Mouse (Mus musculus): ENCODE results near the gene Mocs2. TPM values are rescaled to one million over a fixed set of nuclear protein-coding genes. Genes with fewer than 3 reads are reported as not detected.

Gene Mocs2
- polyA plus RNA-seq, 1 experiment: 58.1 TPM

GRCm38 (mm10) chr13:114833351-114833750, 15.3 kb downstream of the Mocs2 start:
- TF ChIP-seq CTCF (IDR thresholded peaks at IDR 0.05; ENCODE audit: borderline replicate concordance, extremely low read depth, insufficient read depth, insufficient read length) (no peak), POLR2A (IDR thresholded peaks at IDR 0.05; ENCODE audit: borderline replicate concordance, extremely low read depth, insufficient read depth, insufficient read length, poor library complexity, severe bottlenecking) (no peak)
- DNase-seq (ENCODE audit: low read depth): no peak

GRCm38 (mm10) chr13:114834580-114834979, 16.5 kb downstream of the Mocs2 start:
- no peak for TF ChIP-seq POLR2A (IDR thresholded peaks at IDR 0.05; ENCODE audit: borderline replicate concordance, extremely low read depth, insufficient read depth, insufficient read length, poor library complexity, severe bottlenecking)
- no peak for TF ChIP-seq CTCF (IDR thresholded peaks at IDR 0.05; ENCODE audit: borderline replicate concordance, extremely low read depth, insufficient read depth, insufficient read length)
- no peak for DNase-seq (ENCODE audit: low read depth)

- no peak for DNase-seq (ENCODE audit: low read depth)
- TF ChIP-seq CTCF (IDR thresholded peaks at IDR 0.05; ENCODE audit: borderline replicate concordance, extremely low read depth, insufficient read depth, insufficient read length) (no peak), POLR2A (IDR thresholded peaks at IDR 0.05; ENCODE audit: borderline replicate concordance, extremely low read depth, insufficient read depth, insufficient read length, poor library complexity, severe bottlenecking) (no peak)
These were observed 19.0 kb downstream of the Mocs2 start for GRCm38 (mm10) chr13:114837061-114837460.

GRCm38 (mm10) chr13:114838535-114838990, 20.5 kb downstream of the Mocs2 start:
- TF ChIP-seq CTCF (IDR thresholded peaks at IDR 0.05; ENCODE audit: borderline replicate concordance, extremely low read depth, insufficient read depth, insufficient read length): no peak
- no peak for TF ChIP-seq POLR2A (IDR thresholded peaks at IDR 0.05; ENCODE audit: borderline replicate concordance, extremely low read depth, insufficient read depth, insufficient read length, poor library complexity, severe bottlenecking)

GRCm38 (mm10) chr13:114839098-114839497, 21.1 kb downstream of the Mocs2 start:
- TF ChIP-seq POLR2A (IDR thresholded peaks at IDR 0.05; ENCODE audit: borderline replicate concordance, extremely low read depth, insufficient read depth, insufficient read length, poor library complexity, severe bottlenecking) (no peak), CTCF (IDR thresholded peaks at IDR 0.05; ENCODE audit: borderline replicate concordance, extremely low read depth, insufficient read depth, insufficient read length) (no peak)
- DNase-seq (ENCODE audit: low read depth): no peak

More at GRCm38 (mm10) chr13:114838535-114838990, 20.5 kb downstream of the Mocs2 start:
- peak; percentile 90 for DNase-seq (ENCODE audit: low read depth)

GRCm38 (mm10) chr13:114840545-114840944, 22.5 kb downstream of the Mocs2 start:
- no peak for DNase-seq (ENCODE audit: low read depth)
- TF ChIP-seq CTCF (IDR thresholded peaks at IDR 0.05; ENCODE audit: borderline replicate concordance, extremely low read depth, insufficient read depth, insufficient read length): no peak
- no peak for TF ChIP-seq POLR2A (IDR thresholded peaks at IDR 0.05; ENCODE audit: borderline replicate concordance, extremely low read depth, insufficient read depth, insufficient read length, poor library complexity, severe bottlenecking)

GRCm38 (mm10) chr13:114843318-114843717, 25.3 kb downstream of the Mocs2 start:
- no peak for DNase-seq (ENCODE audit: low read depth)
- no peak for TF ChIP-seq CTCF (IDR thresholded peaks at IDR 0.05; ENCODE audit: borderline replicate concordance, extremely low read depth, insufficient read depth, insufficient read length)
- no peak for TF ChIP-seq POLR2A (IDR thresholded peaks at IDR 0.05; ENCODE audit: borderline replicate concordance, extremely low read depth, insufficient read depth, insufficient read length, poor library complexity, severe bottlenecking)

GRCm38 (mm10) chr13:114845804-114846203, 27.8 kb downstream of the Mocs2 start:
- no peak for TF ChIP-seq POLR2A (IDR thresholded peaks at IDR 0.05; ENCODE audit: borderline replicate concordance, extremely low read depth, insufficient read depth, insufficient read length, poor library complexity, severe bottlenecking)
- TF ChIP-seq CTCF (IDR thresholded peaks at IDR 0.05; ENCODE audit: borderline replicate concordance, extremely low read depth, insufficient read depth, insufficient read length): no peak
- no peak for DNase-seq (ENCODE audit: low read depth)

GRCm38 (mm10) chr13:114848945-114849344, 30.9 kb downstream of the Mocs2 start:
- TF ChIP-seq POLR2A (IDR thresholded peaks at IDR 0.05; ENCODE audit: borderline replicate concordance, extremely low read depth, insufficient read depth, insufficient read length, poor library complexity, severe bottlenecking): no peak
- no peak for TF ChIP-seq CTCF (IDR thresholded peaks at IDR 0.05; ENCODE audit: borderline replicate concordance, extremely low read depth, insufficient read depth, insufficient read length)
- no peak for DNase-seq (ENCODE audit: low read depth)

- DNase-seq (ENCODE audit: low read depth): no peak
- TF ChIP-seq CTCF (IDR thresholded peaks at IDR 0.05; ENCODE audit: borderline replicate concordance, extremely low read depth, insufficient read depth, insufficient read length) (no peak), POLR2A (IDR thresholded peaks at IDR 0.05; ENCODE audit: borderline replicate concordance, extremely low read depth, insufficient read depth, insufficient read length, poor library complexity, severe bottlenecking) (no peak)
These were observed 34.5 kb downstream of the Mocs2 start for GRCm38 (mm10) chr13:114852264-114853111.

GRCm38 (mm10) chr13:114853152-114853551, 35.1 kb downstream of the Mocs2 start:
- TF ChIP-seq CTCF (IDR thresholded peaks at IDR 0.05; ENCODE audit: borderline replicate concordance, extremely low read depth, insufficient read depth, insufficient read length): no peak
- no peak for TF ChIP-seq POLR2A (IDR thresholded peaks at IDR 0.05; ENCODE audit: borderline replicate concordance, extremely low read depth, insufficient read depth, insufficient read length, poor library complexity, severe bottlenecking)
- no peak for DNase-seq (ENCODE audit: low read depth)

- DNase-seq (ENCODE audit: low read depth): no peak
- TF ChIP-seq POLR2A (IDR thresholded peaks at IDR 0.05; ENCODE audit: borderline replicate concordance, extremely low read depth, insufficient read depth, insufficient read length, poor library complexity, severe bottlenecking): no peak
- TF ChIP-seq CTCF (IDR thresholded peaks at IDR 0.05; ENCODE audit: borderline replicate concordance, extremely low read depth, insufficient read depth, insufficient read length): no peak
These were observed 36.0 kb downstream of the Mocs2 start for GRCm38 (mm10) chr13:114854023-114854422.

Measured in brain, embryonic 14.5 days (tissue).